Mouse (Mus musculus) A20 (cell line): ENCODE results near the gene Ncor1.

Source experiments
- DNase-seq: peaks from one replicate; pipeline ENCODE4 v3.0.0-alpha.2; 2011; ENCODE audit warnings: low read depth, low spot score

Ncor1 gene

GRCm38 (mm10) chr11:62266466-62267214 is 191.7 kb downstream of the Ncor1 start:
- peak; percentile 17 for DNase-seq
